Mouse (Mus musculus): Measurements from ENCODE around the gene Med12.

GRCm38 (mm10) chrX:101313625-101314359 is 40.0 kb downstream of the Med12 start:
- TF ChIP-seq CTCF (IDR thresholded peaks at IDR 0.05; ENCODE audit: borderline replicate concordance, extremely low read depth, insufficient read depth, insufficient read length) (no peak), POLR2A (IDR thresholded peaks at IDR 0.05; ENCODE audit: borderline replicate concordance, extremely low read depth, insufficient read depth, insufficient read length, poor library complexity, severe bottlenecking) (no peak)
